Mouse (Mus musculus): ENCODE data around the gene Atp8a1.

DNA sequence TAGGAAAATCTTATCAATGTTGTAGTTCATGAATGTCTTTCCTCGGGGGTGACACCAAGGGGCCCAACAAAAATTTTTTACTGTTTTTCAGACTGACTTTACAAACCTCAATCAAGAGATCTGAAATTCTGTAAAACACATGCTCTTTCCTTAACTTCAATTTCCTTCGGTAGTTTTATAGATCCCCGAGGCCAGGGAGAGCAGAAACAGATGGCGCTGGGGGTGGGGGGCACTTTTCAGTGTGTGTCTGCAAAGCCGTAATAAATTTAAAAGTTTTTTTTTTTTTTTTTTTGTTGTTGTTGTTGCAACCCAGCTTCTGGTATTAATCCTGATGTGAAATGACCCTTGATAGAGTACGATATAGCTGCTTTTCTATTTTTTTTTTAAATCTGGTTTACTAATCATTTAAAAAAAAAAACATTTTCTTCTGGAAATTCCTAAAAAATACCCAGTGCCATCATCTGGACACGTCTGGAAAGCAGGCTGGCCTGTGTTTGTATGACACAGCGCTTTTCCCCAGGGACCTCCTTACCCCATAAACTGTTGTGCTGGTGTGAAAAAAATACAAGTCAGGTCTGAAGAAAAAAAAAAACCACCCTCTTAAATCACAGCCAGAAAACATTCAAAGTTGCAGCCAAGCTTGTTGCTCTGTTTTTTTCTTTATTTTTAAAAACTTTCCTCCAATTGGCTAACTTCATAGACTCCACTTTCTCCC, 205.7 kb downstream of the Atp8a1 start:
- TF ChIP-seq ELF1 (IDR thresholded peaks at IDR 0.05; ENCODE audit: low read depth, low read length) (no peak), POLR2A (IDR thresholded peaks at IDR 0.05; ENCODE audit: low read depth, low read length) (no peak), USF2 (conservative IDR thresholded peaks at IDR 0.05; ENCODE audit: low read depth, low read length) (no peak), CTCF (conservative IDR thresholded peaks at IDR 0.05 in 1 of 2, IDR thresholded peaks at IDR 0.05 in 1 of 2; ENCODE audit: low read depth in 2 of 2, low read length in 2 of 2) (no peak), SMC3 (IDR thresholded peaks at IDR 0.05; ENCODE audit: low read depth, low read length) (no peak), CHD1 (IDR thresholded peaks at IDR 0.05; ENCODE audit: low read depth, low read length) (no peak), ZC3H11A (IDR thresholded peaks at IDR 0.05; ENCODE audit: low read depth, low read length) (no peak), MXI1 (IDR thresholded peaks at IDR 0.05; ENCODE audit: low read depth, low read length) (no peak), SIN3A (IDR thresholded peaks at IDR 0.05; ENCODE audit: low read length) (no peak), TCF12 (IDR thresholded peaks at IDR 0.05; ENCODE audit: low read depth, low read length) (no peak)

Data from CH12.LX (cell line).